Mouse (Mus musculus) CH12.LX (cell line): ENCODE measurements at regions not wholly inside any gene's neighbourhood (a gene's known extent, or its start where the extent isn't known, plus 50 kb on each side); places are given as distances from the start of the nearest gene placed in this dataset.

Source experiments
- DNase-seq: peaks from one replicate; pipeline ENCODE4 v3.0.0-alpha.2; 2013; ENCODE audit errors: extremely low read depth
- H3K27ac ChIP-seq: 2 replicates; pipeline ENCODE4 v1.5.1; 2012; ENCODE audit warnings: low read depth, mild to moderate bottlenecking, control low read depth, moderate library complexity; ENCODE audit not compliant: insufficient read depth
- H3K27me3 ChIP-seq: replicated peaks from 2 replicates; pipeline ENCODE3; 2012; ENCODE audit warnings: inconsistent platforms
- H3K36me3 ChIP-seq, 2 experiments: replicated peaks in 1 of 2; 2 replicates each; pipeline versions ENCODE3 to v1.6.1; 2012; ENCODE audit warnings: inconsistent platforms in 1 of 2, low read length in 1 of 2, mild to moderate bottlenecking in 1 of 2, mixed read lengths in 1 of 2, moderate library complexity in 1 of 2; ENCODE audit not compliant: control insufficient read depth in 1 of 2, insufficient read depth in 1 of 2
- H3K4me1 ChIP-seq, 2 experiments: 2 replicates each; pipeline ENCODE4 v1.6.1; 2012; ENCODE audit warnings: inconsistent platforms in 1 of 2, moderate library complexity in 1 of 2; ENCODE audit not compliant: insufficient read depth in 2 of 2, control insufficient read depth in 1 of 2
- H3K4me2 ChIP-seq: 2 replicates; pipeline ENCODE4 v1.6.1; 2012; ENCODE audit warnings: low read depth, mild to moderate bottlenecking, control low read depth; ENCODE audit not compliant: poor library complexity, insufficient read depth, severe bottlenecking
- H3K4me3 ChIP-seq, 3 experiments: fragments of 150-350 bp in 1 of 3; sonication (generic) in 1 of 3; replicated peaks in 1 of 3; 2 replicates each; pipeline versions ENCODE3 to v1.5.1; 2011 to 2012; ENCODE audit warnings: low read depth in 2 of 3, low read length in 2 of 3, mild to moderate bottlenecking in 2 of 3, moderate library complexity in 2 of 3, control low read depth in 1 of 3, improper control_type of control experiment in 1 of 3, inconsistent platforms in 1 of 3, mixed read lengths in 1 of 3; ENCODE audit not compliant: poor library complexity in 1 of 3
- H3K79me2 ChIP-seq: replicated peaks from 2 replicates; pipeline ENCODE4 v1.6.1; 2012; ENCODE audit warnings: mild to moderate bottlenecking, moderate library complexity; ENCODE audit not compliant: control insufficient read depth, poor library complexity, insufficient read depth, severe bottlenecking; ENCODE audit errors: extremely low read depth
- H3K9ac ChIP-seq: 2 replicates; pipeline ENCODE4 v1.6.1; 2012; ENCODE audit warnings: low read depth, mild to moderate bottlenecking, control low read depth, moderate library complexity; ENCODE audit not compliant: insufficient read depth
- H3K9me3 ChIP-seq: replicated peaks from 2 replicates; pipeline ENCODE3; 2012; ENCODE audit warnings: low read length, inconsistent platforms, mixed read lengths
- BHLHE40 ChIP-seq: IDR thresholded peaks from 2 replicates; pipeline ENCODE4 v1.6.1; 2011; ENCODE audit warnings: mild to moderate bottlenecking, low read depth, low read length, improper control_type of control experiment
- CHD2 ChIP-seq: IDR thresholded peaks from 2 replicates; pipeline ENCODE4 v1.6.1; 2011; ENCODE audit warnings: low read length, improper control_type of control experiment
- CTCF ChIP-seq, 2 experiments: IDR thresholded peaks in 1 of 2; conservative IDR thresholded peaks in 1 of 2; 2 replicates each; pipeline ENCODE4 v1.5.1; 2011 to 2012; ENCODE audit warnings: low read depth in 2 of 2, low read length in 2 of 2, improper control_type of control experiment in 1 of 2, inconsistent platforms in 1 of 2, mild to moderate bottlenecking in 1 of 2, moderate library complexity in 1 of 2
- ELF1 ChIP-seq: IDR thresholded peaks from 2 replicates; pipeline ENCODE4 v1.6.1; 2014; ENCODE audit warnings: low read depth, mild to moderate bottlenecking, inconsistent platforms, low read length, improper control_type of control experiment
- ETS1 ChIP-seq: conservative IDR thresholded peaks from 2 replicates; pipeline ENCODE4 v1.6.1; 2012; ENCODE audit warnings: low read depth, mild to moderate bottlenecking, inconsistent platforms, low read length, improper control_type of control experiment, moderate library complexity
- GABPA ChIP-seq: IDR thresholded peaks from 2 replicates; pipeline ENCODE4 v1.6.1; 2012; ENCODE audit warnings: low read depth, low read length, improper control_type of control experiment, inconsistent platforms; ENCODE audit not compliant: insufficient replicate concordance
- HCFC1 ChIP-seq: IDR thresholded peaks from 2 replicates; pipeline ENCODE4 v1.6.1; 2012; ENCODE audit warnings: low read depth, mild to moderate bottlenecking, inconsistent platforms, low read length, improper control_type of control experiment
- KAT2A ChIP-seq: IDR thresholded peaks from 2 replicates; pipeline ENCODE4 v1.6.1; 2012; ENCODE audit warnings: low read length, improper control_type of control experiment, inconsistent platforms; ENCODE audit not compliant: insufficient replicate concordance
- MAFK ChIP-seq: IDR thresholded peaks from 2 replicates; pipeline ENCODE4 v1.6.1; 2011; ENCODE audit warnings: low read length, improper control_type of control experiment; ENCODE audit not compliant: insufficient replicate concordance
- MAZ ChIP-seq: IDR thresholded peaks from 2 replicates; pipeline ENCODE4 v1.6.1; 2012; ENCODE audit warnings: low read depth, mild to moderate bottlenecking, inconsistent platforms, low read length, improper control_type of control experiment, moderate library complexity
- POLR2A ChIP-seq: IDR thresholded peaks from 2 replicates; pipeline ENCODE4 v1.6.1; 2011; ENCODE audit warnings: low read depth, mild to moderate bottlenecking, improper control_type of control experiment, low read length
- RAD21 ChIP-seq: IDR thresholded peaks from 2 replicates; pipeline ENCODE4 v1.6.1; 2011; ENCODE audit warnings: low read depth, mild to moderate bottlenecking, low read length, improper control_type of control experiment, moderate library complexity
- RCOR1 ChIP-seq: conservative IDR thresholded peaks from 2 replicates; pipeline ENCODE4 v1.6.1; 2012; ENCODE audit warnings: low read depth, mild to moderate bottlenecking, inconsistent platforms, low read length, improper control_type of control experiment
- SIN3A ChIP-seq: IDR thresholded peaks from 2 replicates; pipeline ENCODE4 v1.6.1; 2012; ENCODE audit warnings: low read length, improper control_type of control experiment, inconsistent platforms
- SMC3 ChIP-seq: IDR thresholded peaks from 2 replicates; pipeline ENCODE4 v1.6.1; 2011; ENCODE audit warnings: low read depth, low read length, improper control_type of control experiment
- USF1 ChIP-seq: IDR thresholded peaks from 2 replicates; pipeline ENCODE4 v1.6.1; 2014; ENCODE audit warnings: low read depth, mild to moderate bottlenecking, inconsistent platforms, low read length, improper control_type of control experiment
- ZC3H11A ChIP-seq: IDR thresholded peaks from 2 replicates; pipeline ENCODE4 v1.6.1; 2012; ENCODE audit warnings: low read depth, mild to moderate bottlenecking, inconsistent platforms, low read length, improper control_type of control experiment
- ZMIZ1 ChIP-seq: IDR thresholded peaks from 2 replicates; pipeline ENCODE4 v1.6.1; 2012; ENCODE audit warnings: low read depth, mild to moderate bottlenecking, inconsistent platforms, low read length, improper control_type of control experiment
- dilution Hi-C: fragments of 300-500 bp; cut with MboI; formaldehyde crosslinking; loops from 2 replicates; pipeline ENCODE4 v1.14.3; 2020; ENCODE audit warnings: low sequenced_read_pairs; ENCODE audit not compliant: extremely low pct_unique_long_range_greater_than_20kb, extremely low pct_ligation_motif_present
- in situ Hi-C: fragments of 300-500 bp; cut with MboI; formaldehyde crosslinking; loops from 3 replicates; pipeline ENCODE4 v1.14.3; 2019; ENCODE audit warnings: low sequenced_read_pairs, low pct_ligation_motif_present, low pct_unique_long_range_greater_than_20kb, mixed read lengths

GRCm38 (mm10) chr10:115722589-115722988 lies 94.0 kb upstream of the Tspan8 start:
- TF ChIP-seq ETS1 (no peak), CHD2 (no peak), BHLHE40 (no peak), ZMIZ1 (no peak), MAZ (no peak), MAFK (no peak), USF1 (no peak), HCFC1 (no peak), KAT2A (no peak), GABPA (no peak), RAD21 (no peak), SMC3 (no peak)
- no peaks in the 10 kb centered on the region for H3K9me3 ChIP-seq
- H3K79me2 ChIP-seq: no peaks in the 10 kb centered on the region
- H3K4me2 ChIP-seq: no peak overlapping the region
- peaks cover 0 to 10% of the 10 kb centered on the region in 2 experiments; a peak in 1 of 4 replicates for H3K4me1 ChIP-seq
- H3K9ac ChIP-seq: no peak overlapping the region
- H3K27ac ChIP-seq: no peak overlapping the region
- H3K4me3 ChIP-seq: no peak overlapping the region
- no peaks in the 10 kb centered on the region for H3K27me3 ChIP-seq
- dilution Hi-C loops (no loop called here), in situ Hi-C loops (no loop called here)
- H3K36me3 ChIP-seq: no peaks in the 10 kb centered on the region
- DNase-seq: no peak

- H3K9ac ChIP-seq: no peak overlapping the region
- H3K9me3 ChIP-seq: no peaks in the 10 kb centered on the region
- no peak overlapping the region for H3K4me2 ChIP-seq
- DNase-seq: no peak
- H3K27me3 ChIP-seq: no peaks in the 10 kb centered on the region
- H3K79me2 ChIP-seq: no peaks in the 10 kb centered on the region
- H3K4me3 ChIP-seq: no peak overlapping the region
- in situ Hi-C loops (no loop called here), dilution Hi-C loops (no loop called here)
- H3K36me3 ChIP-seq: no peaks in the 10 kb centered on the region
- H3K4me1 ChIP-seq: no peaks in the 10 kb centered on the region
- no peak overlapping the region for H3K27ac ChIP-seq
- TF ChIP-seq ZC3H11A (no peak), MAZ (no peak), RCOR1 (no peak), SIN3A (no peak), ETS1 (no peak), HCFC1 (no peak), BHLHE40 (no peak), CTCF (conservative IDR thresholded peaks at IDR 0.05 in 1 of 2, IDR thresholded peaks at IDR 0.05 in 1 of 2; ENCODE audit: low read depth in 2 of 2, low read length in 2 of 2) (no peak), KAT2A (no peak), ZMIZ1 (no peak), POLR2A (no peak), ELF1 (no peak), CHD2 (no peak)
- TF ChIP-seq, all 38 proteins: peak for 0
These were observed 73.8 kb upstream of the Tspan8 start for GRCm38 (mm10) chr10:115742634-115743347.
